Mouse (Mus musculus) lung, embryonic 15.5 days (tissue): ENCODE data around the gene F7. TPM values are rescaled to one million over a fixed set of nuclear protein-coding genes. Genes with fewer than 3 reads are reported as not detected.

ENCODE experiments used
- ATAC-seq: fragments of 200-750 bp; cut with Nextera tagmentation; 2 replicates; pipeline ENCODE4 v1.8.0; 2017; ENCODE audit warnings: moderate number of reproducible peaks, borderline replicate concordance; ENCODE audit not compliant: low FRiP score, low TSS enrichment; ENCODE audit errors: extremely low read depth
- H3K27ac ChIP-seq: fragments of 300-500 bp; sonication (generic); 2 replicates; pipeline ENCODE4 v1.5.1; 2015; ENCODE audit warnings: moderate library complexity, mild to moderate bottlenecking, inconsistent platforms
- H3K27me3 ChIP-seq: fragments of 300-500 bp; sonication (generic); 2 replicates; pipeline ENCODE4 v1.6.1; 2015; ENCODE audit warnings: inconsistent platforms
- H3K36me3 ChIP-seq: fragments of 300-500 bp; sonication (generic); 2 replicates; pipeline ENCODE4 v1.6.1; 2015; ENCODE audit warnings: inconsistent platforms
- H3K4me1 ChIP-seq: fragments of 300-500 bp; sonication (generic); 2 replicates; pipeline ENCODE4 v1.6.1; 2015; ENCODE audit warnings: inconsistent platforms
- H3K4me2 ChIP-seq: fragments of 300-500 bp; sonication (generic); 2 replicates; pipeline ENCODE4 v1.6.1; 2015; ENCODE audit warnings: inconsistent platforms, mild to moderate bottlenecking, moderate library complexity
- H3K4me3 ChIP-seq: fragments of 300-500 bp; sonication (generic); 2 replicates; pipeline ENCODE4 v1.5.1; 2015; ENCODE audit warnings: mild to moderate bottlenecking, inconsistent platforms
- H3K9ac ChIP-seq: fragments of 300-500 bp; sonication (generic); 2 replicates; pipeline ENCODE4 v1.6.1; 2015; ENCODE audit warnings: inconsistent platforms
- H3K9me3 ChIP-seq: fragments of 300-500 bp; sonication (generic); 2 replicates; pipeline ENCODE4 v1.6.1; 2016; ENCODE audit warnings: inconsistent platforms
- WGBS: fragments of 180-500 bp; shearing (Covaris S2); methylation state at CpG from one replicate; pipeline ENCODE4 v1.1.7; 2015; 5-methylcytosine and 5-hydroxymethylcytosine counted together
- polyA plus RNA-seq: library from polyadenylated mRNA; unstranded; fragments of >200 nt; fragmentation: Nextera tagmentation; extraction: Ambion mirVana; gene quantifications from 2 replicates; pipeline ENCODE4 v1.2.1, GENCODE M21; 2015

Gene F7
- polyA plus RNA-seq, 1 experiment from 2014 or later: 0.32 TPM

DNA sequence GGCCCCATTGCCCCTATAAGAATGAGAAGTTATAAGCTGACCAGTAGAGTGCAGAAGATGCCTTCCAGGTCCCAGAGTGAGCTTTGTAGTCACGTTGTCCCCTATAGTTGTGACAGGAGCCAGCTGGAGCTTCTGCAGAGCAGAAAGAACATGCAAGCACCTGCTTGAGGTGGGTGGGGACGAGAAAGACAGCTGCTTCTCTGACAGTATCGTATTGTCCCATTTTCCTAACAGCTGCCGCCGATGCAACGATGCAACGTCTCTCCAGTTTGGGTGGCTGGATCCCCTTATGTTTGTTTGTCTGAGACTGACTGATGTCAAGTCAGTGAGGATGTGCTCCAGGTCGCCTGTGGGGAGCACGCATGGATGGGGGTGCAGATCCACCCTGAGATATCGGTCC, 34.4 kb upstream of the F7 start:
- Histone ChIP-seq H3K27ac (no peak overlapping the region), H3K27me3 (no peaks in the 10 kb centered on the region), H3K36me3 (no peaks in the 10 kb centered on the region), H3K9me3 (no peaks in the 10 kb centered on the region), H3K4me1 (no peaks in the 10 kb centered on the region), H3K4me3 (no peak overlapping the region), H3K4me2 (no peak overlapping the region), H3K9ac (no peak overlapping the region)
- WGBS: 67% methylated on average over 10 of the region's 10 CpGs
- ATAC-seq: no peak

- H3K4me2 ChIP-seq: no peak overlapping the region
- H3K9me3 ChIP-seq: no peaks in the 10 kb centered on the region
- no peaks in the 10 kb centered on the region for H3K36me3 ChIP-seq
- WGBS: 77% methylated on average over 5 of the region's 5 CpGs
- no peaks in the 10 kb centered on the region for H3K27me3 ChIP-seq
- no peak overlapping the region for H3K27ac ChIP-seq
- H3K4me1 ChIP-seq: peaks cover 14% of the 10 kb centered on the region
- H3K4me3 ChIP-seq: no peak overlapping the region
- H3K9ac ChIP-seq: no peak overlapping the region
- no peak for ATAC-seq
Observed at GRCm38 (mm10) chr8:12994468-12994867, 31.4 kb upstream of the F7 start.

DNA sequence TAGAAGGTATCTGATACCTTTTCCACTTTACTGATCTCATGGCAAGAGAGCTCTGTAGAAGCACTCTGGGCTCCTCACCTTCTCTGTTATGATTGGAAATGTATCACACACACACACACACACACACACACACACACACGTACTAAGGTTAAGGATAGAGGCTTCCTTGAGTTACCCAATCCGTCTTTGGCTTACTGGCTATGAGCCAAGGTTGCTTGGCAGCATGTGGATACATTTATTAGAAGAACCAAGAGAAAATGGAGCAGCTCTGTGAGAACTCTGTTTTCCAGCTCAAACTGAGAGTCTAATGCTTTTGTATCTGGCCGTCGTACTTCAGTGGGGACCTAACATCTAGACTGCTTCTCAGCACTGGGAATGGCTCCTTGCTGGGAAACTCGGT, 30.4 kb upstream of the F7 start:
- Histone ChIP-seq H3K36me3 (no peaks in the 10 kb centered on the region), H3K27ac (no peak overlapping the region), H3K9ac (no peak overlapping the region), H3K27me3 (no peaks in the 10 kb centered on the region), H3K9me3 (no peaks in the 10 kb centered on the region), H3K4me1 (peaks cover 14% of the 10 kb centered on the region), H3K4me3 (no peak overlapping the region), H3K4me2 (no peak overlapping the region)
- no peak for ATAC-seq
- WGBS: 44% methylated on average over 5 of the region's 5 CpGs

GRCm38 (mm10) chr8:12996831-12997275, 29.0 kb upstream of the F7 start:
- Histone ChIP-seq H3K27me3 (no peaks in the 10 kb centered on the region), H3K36me3 (no peaks in the 10 kb centered on the region), H3K4me1 (peaks cover 14% of the 10 kb centered on the region), H3K27ac (peak overlapping the region; percentile 24; the same call in 1 of the 2 replicates), H3K4me3 (no peak overlapping the region), H3K9me3 (no peaks in the 10 kb centered on the region), H3K4me2 (no peak overlapping the region), H3K9ac (no peak overlapping the region)
- peak; percentile 46; the same call in 1 of the 2 replicates for ATAC-seq
- 22% methylated on average over 8 of the region's 8 CpGs for WGBS

DNA sequence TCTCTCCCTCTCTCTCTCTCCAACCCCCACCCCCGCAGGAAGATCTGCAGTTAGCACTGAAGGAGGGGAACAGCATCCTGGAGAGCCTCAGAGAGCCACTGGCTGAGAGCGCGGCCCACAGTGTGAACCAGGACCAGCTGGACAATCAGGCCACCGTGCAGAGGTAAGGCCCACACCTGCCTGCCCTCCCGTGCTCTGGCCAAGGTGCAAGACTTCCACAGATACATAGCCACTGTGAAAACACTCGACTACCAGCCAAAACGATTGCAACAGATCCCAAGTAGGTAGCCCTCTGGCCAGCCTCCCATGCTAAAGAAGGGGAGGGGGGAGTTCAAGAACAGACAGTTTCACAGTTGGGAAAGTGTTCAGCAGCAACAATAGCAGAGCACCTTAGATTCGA, 27.5 kb upstream of the F7 start:
- Histone ChIP-seq H3K4me2 (no peak overlapping the region), H3K27ac (no peak overlapping the region), H3K4me3 (no peak overlapping the region), H3K9ac (no peak overlapping the region), H3K9me3 (no peaks in the 10 kb centered on the region), H3K4me1 (peaks cover 14% of the 10 kb centered on the region), H3K27me3 (no peaks in the 10 kb centered on the region), H3K36me3 (no peaks in the 10 kb centered on the region)
- no peak for ATAC-seq
- 62% methylated on average over 7 of the region's 8 CpGs for WGBS

DNA sequence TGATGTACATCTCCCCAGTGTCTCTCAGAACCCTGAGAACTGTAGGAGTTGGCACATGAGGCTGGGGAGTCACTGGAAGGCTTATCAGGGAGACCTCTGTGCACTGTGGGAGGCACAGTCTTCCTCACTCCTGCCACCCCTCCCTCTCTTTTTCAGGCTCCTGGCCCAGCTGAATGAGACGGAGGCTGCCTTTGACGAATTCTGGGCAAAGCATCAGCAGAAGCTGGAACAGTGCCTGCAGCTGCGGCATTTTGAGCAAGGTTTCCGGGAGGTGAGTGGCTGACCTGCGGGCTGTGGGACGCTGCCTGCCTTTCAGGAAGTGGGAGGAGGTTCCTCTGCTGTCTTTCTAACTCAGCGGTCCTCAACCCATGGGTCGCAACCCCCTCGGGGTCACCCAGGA, 26.0 kb upstream of the F7 start:
- 58% methylated on average over 9 of the region's 9 CpGs for WGBS
- Histone ChIP-seq H3K27me3 (no peaks in the 10 kb centered on the region), H3K9me3 (no peaks in the 10 kb centered on the region), H3K9ac (no peak overlapping the region), H3K27ac (no peak overlapping the region), H3K4me2 (no peak overlapping the region), H3K36me3 (no peaks in the 10 kb centered on the region), H3K4me1 (peaks cover 14% of the 10 kb centered on the region), H3K4me3 (no peak overlapping the region)
- no peak for ATAC-seq

DNA sequence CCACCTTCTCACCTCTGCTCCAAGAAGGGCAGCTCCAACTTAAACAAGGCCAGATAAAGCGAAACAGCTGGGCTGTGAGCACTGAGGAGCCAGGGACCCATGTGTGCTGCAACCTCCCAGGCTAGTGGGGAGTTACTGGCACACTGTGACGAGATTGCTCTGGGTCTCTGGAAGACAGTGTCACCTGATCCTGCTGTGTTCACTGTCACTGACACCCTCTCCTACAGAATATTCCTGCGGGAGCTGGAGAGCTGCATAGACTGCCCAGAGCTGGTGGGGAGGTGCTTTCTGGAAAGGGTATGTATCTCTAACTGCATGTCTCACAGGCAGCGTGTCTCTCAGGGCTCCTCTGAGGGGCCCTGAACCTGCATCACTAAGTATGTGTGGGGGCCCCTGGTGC, 18.4 kb upstream of the F7 start:
- H3K9ac ChIP-seq: no peak overlapping the region
- H3K9me3 ChIP-seq: no peaks in the 10 kb centered on the region
- WGBS: 58% methylated on average over 4 of the region's 4 CpGs
- no peaks in the 10 kb centered on the region for H3K27me3 ChIP-seq
- H3K36me3 ChIP-seq: peaks cover 16% of the 10 kb centered on the region
- no peak overlapping the region for H3K4me2 ChIP-seq
- ATAC-seq: no peak
- H3K4me1 ChIP-seq: no peaks in the 10 kb centered on the region
- no peak overlapping the region for H3K4me3 ChIP-seq
- H3K27ac ChIP-seq: no peak overlapping the region

GRCm38 (mm10) chr8:13010313-13010712, 15.5 kb upstream of the F7 start:
- peaks cover 16% of the 10 kb centered on the region for H3K36me3 ChIP-seq
- H3K4me3 ChIP-seq: no peak overlapping the region
- no peaks in the 10 kb centered on the region for H3K4me1 ChIP-seq
- no peak for ATAC-seq
- H3K9me3 ChIP-seq: no peaks in the 10 kb centered on the region
- no peak overlapping the region for H3K9ac ChIP-seq
- WGBS: 53% methylated on average over 4 of the region's 4 CpGs
- H3K4me2 ChIP-seq: no peak overlapping the region
- no peak overlapping the region for H3K27ac ChIP-seq
- H3K27me3 ChIP-seq: no peaks in the 10 kb centered on the region

DNA sequence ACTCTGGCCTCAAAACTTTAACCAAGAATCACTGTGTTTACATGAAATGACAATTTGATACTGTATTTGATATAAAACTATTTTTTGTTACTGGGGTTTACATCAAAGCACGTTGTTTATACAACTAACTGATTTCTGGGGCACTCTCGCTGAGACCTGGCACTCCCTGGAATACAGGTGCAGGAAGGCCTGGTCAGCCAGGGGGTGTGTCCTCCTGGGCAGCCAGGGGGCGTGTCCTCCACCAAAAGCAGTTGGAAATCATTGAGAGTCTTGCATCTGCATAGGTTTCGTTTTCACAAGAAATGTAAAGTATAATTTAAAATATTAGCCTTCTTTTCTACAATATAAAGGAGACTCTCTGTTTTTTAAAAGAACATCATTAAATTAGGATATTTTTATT, 6.3 kb upstream of the F7 start:
- H3K4me2 ChIP-seq: no peak overlapping the region
- no peak overlapping the region for H3K9ac ChIP-seq
- no peaks in the 10 kb centered on the region for H3K36me3 ChIP-seq
- no peak overlapping the region for H3K4me3 ChIP-seq
- no peak for ATAC-seq
- H3K27ac ChIP-seq: no peak overlapping the region
- H3K9me3 ChIP-seq: no peaks in the 10 kb centered on the region
- no peaks in the 10 kb centered on the region for H3K4me1 ChIP-seq
- WGBS: 53% methylated on average over 4 of the region's 4 CpGs
- H3K27me3 ChIP-seq: no peaks in the 10 kb centered on the region

GRCm38 (mm10) chr8:13021830-13022229, 4.0 kb upstream of the F7 start:
- Histone ChIP-seq H3K9ac (no peak overlapping the region), H3K27ac (no peak overlapping the region), H3K4me2 (no peak overlapping the region)

DNA sequence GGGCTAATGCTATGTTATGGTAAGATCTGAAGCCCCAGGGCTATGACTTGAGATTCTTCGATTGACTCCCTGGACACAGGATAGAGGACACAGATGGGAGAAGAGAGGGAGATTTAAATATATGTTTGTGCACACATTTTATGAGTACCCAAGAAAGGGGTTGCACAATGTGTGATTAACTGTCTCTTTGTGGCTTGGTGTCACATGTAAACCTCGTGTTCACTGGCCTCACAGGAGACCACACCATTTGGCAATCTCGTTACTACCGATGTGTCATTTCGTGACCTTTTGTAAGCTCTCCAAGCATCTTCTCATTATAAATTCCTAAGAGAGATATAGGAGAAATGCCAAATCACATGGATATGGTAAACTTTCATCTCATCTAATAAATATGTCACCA, 1.8 kb downstream of the F7 start:
- H3K36me3 ChIP-seq: no peaks in the 10 kb centered on the region
- H3K4me2 ChIP-seq: no peak overlapping the region
- no peaks in the 10 kb centered on the region for H3K4me1 ChIP-seq
- H3K9me3 ChIP-seq: no peaks in the 10 kb centered on the region
- H3K9ac ChIP-seq: no peak overlapping the region
- no peak overlapping the region for H3K4me3 ChIP-seq
- H3K27ac ChIP-seq: no peak overlapping the region
- no peak for ATAC-seq
- no peaks in the 10 kb centered on the region for H3K27me3 ChIP-seq
- WGBS: 77% methylated on average over 5 of the region's 5 CpGs

More at GRCm38 (mm10) chr8:13021830-13022229, 4.0 kb upstream of the F7 start:
- H3K36me3 ChIP-seq: no peaks in the 10 kb centered on the region
- H3K4me1 ChIP-seq: no peaks in the 10 kb centered on the region
- no peaks in the 10 kb centered on the region for H3K27me3 ChIP-seq
- no peak overlapping the region for H3K4me3 ChIP-seq
- H3K9me3 ChIP-seq: no peaks in the 10 kb centered on the region
- WGBS: 91% methylated on average over 8 of the region's 8 CpGs
- ATAC-seq: no peak

- no peak overlapping the region for H3K4me3 ChIP-seq
- no peaks in the 10 kb centered on the region for H3K27me3 ChIP-seq
- H3K36me3 ChIP-seq: no peaks in the 10 kb centered on the region
- H3K4me1 ChIP-seq: no peaks in the 10 kb centered on the region
- ATAC-seq: 0 out of 2 replicates have a peak, but pooled peaks have one; percentile 28
- no peak overlapping the region for H3K9ac ChIP-seq
- H3K4me2 ChIP-seq: no peak overlapping the region
- no peaks in the 10 kb centered on the region for H3K9me3 ChIP-seq
- WGBS: 43% methylated on average over 5 of the region's 5 CpGs
- H3K27ac ChIP-seq: no peak overlapping the region
Observed at GRCm38 (mm10) chr8:13028482-13028881, 2.6 kb downstream of the F7 start.

GRCm38 (mm10) chr8:13036346-13036812, 10.5 kb downstream of the F7 start:
- WGBS: 75% methylated on average over 10 of the region's 10 CpGs
- H3K27ac ChIP-seq: no peak overlapping the region
- no peak overlapping the region for H3K4me3 ChIP-seq
- H3K9ac ChIP-seq: no peak overlapping the region
- no peak for ATAC-seq
- H3K4me1 ChIP-seq: no peaks in the 10 kb centered on the region
- no peaks in the 10 kb centered on the region for H3K36me3 ChIP-seq
- H3K27me3 ChIP-seq: no peaks in the 10 kb centered on the region
- H3K4me2 ChIP-seq: no peak overlapping the region
- no peaks in the 10 kb centered on the region for H3K9me3 ChIP-seq
